Mouse (Mus musculus) lung, postnatal 0 days (tissue): ENCODE results near the gene Art4.

Experiments used
- CTCF ChIP-seq: IDR thresholded peaks from 2 replicates; pipeline ENCODE4 v1.5.1; 2016; ENCODE audit warnings: antibody characterized with exemption, mild to moderate bottlenecking
- EP300 ChIP-seq: IDR thresholded peaks from 2 replicates; pipeline ENCODE4 v1.6.1; 2016; ENCODE audit warnings: antibody characterized with exemption, mild to moderate bottlenecking, control low read depth

DNA sequence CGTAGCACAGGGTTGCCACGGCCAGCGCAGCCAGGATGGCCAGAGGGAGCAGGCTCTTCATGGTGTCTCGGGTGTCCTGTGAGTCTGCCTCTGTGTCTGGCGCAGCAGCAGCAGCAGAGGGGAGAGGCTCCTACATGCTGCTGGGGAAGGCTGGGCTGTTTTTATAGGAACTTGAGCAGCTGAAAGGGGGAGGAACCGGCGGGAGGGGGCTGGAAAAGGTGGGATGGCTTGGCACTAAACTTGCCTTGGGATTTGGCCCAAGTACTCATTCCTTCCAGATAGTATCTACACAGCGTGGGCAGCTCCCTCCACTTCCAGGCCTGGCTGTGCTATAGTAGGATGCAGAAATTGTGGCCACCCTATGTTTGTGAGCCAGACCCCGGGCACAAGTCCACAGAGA is 18.1 kb upstream of the Art4 start, which contains the start of gene Mgp:
- TF ChIP-seq CTCF (no peak), EP300 (no peak)
